Mouse (Mus musculus) lung, postnatal 36 days (tissue): ENCODE data around the gene Snrpa.

Source experiments
- DNase-seq: peaks from one replicate; pipeline ENCODE4 v3.0.0; 2022; ENCODE audit warnings: mixed read lengths

Gene Snrpa

DNA sequence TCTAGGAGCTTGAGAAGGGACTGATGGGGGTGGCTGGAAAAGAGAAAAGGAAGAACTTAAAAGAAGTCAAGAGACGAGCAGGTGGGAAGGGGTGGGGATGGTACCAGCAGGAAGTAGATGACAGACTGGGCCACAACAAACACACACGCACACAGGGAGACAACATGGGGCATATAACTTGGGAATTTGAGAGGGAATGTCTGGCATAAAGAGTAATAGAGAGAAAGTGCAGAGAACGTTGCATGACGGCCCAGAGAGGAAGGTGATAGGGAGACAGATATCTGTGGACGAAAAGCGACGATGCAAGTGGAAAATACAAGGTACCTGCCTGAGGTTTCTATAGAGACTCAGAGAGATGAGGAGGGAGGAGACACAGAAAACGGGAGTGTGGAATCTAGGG lies 30.4 kb downstream of the Snrpa start:
- DNase-seq = no peak

DNA sequence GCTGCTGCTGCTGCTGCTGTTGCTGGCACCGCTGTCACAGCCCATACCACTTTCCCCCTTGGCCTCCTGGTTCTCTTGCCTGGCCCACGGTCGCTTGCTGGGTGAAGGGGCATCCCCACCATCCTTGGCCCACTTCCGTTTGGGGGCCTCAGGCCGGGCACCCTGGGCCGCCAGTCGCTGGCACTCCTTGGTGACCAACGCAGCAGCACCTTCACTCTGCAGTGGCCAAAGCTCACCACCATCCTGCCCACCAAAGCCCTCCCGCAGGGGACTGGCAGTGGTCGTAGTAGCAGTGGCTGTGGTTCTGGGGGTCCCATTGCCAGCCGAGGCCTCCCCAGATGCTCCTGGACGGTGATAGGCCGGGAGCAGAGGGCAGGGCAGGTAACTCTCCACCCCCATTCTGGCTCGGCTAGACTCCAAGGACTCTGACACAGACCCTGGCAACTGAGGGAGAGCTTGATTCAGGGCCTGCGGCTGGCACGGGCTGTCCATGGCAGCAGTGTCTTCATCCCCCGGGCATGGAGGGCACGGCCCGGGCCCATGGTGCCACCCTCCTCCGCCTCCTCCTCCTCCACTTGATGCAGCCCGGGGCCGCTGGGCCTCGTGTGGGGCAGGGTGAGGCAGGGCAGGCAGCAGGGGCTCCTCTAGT lies 30.9 kb downstream of the Snrpa start:
- DNase-seq = no peak

DNA sequence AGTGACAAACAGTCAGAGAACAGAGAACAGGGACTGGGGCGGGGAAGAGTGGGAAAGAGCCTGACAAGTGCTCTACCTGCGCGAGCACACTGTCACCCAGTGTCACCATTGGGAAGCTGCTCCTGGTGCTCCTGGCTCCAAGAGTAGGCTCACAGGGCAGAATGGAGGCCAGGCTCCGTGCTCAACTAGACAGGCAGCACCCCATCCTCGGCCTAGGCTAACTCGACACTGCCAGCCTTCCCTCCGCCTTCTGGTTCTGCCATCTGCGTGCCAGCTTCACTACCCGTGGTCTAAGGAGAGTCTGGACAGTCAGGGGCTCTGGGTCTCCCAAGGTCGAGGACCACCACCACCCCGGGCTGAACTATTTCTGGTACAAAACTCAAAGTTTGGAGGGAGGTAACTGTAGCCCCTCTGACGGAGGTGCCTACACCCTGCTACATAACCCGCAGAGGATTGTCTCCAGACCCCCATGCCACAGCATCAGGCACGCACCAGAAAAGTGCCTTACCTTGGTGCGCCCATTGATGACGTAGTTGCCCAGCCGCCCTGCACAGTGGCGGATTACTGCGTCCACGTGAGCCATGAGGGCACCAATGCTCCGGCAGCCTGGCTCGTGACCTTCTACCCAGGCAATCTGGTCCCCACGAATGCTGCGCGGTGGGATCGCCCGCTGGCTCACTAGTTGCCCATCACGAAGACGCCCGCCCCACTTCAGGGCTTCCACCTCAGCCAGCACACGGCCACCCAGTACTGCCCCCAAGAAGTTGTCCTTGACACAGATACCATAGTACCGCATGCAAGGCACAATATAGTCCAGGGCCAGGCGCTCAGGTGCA lies 31.7 kb downstream of the Snrpa start:
- DNase-seq = no peak

DNA sequence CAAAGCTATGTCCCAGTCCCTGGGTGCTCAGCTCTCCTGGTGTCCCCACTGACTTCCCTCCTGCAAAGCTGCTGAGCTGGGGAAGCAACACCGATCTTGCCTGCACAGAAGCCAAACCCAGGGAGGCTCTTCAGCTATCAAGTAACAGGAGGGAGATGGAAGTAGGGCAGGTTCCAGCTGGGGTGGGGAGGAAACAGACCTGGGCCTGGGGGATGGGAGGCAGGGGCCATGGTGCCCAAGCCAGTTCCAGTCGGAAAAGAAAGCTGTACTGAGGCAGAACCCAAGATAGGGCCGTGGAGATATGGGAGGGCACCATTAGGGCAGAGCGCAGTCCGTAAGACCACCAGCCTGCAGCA lies 32.6 kb downstream of the Snrpa start:
- DNase-seq = no peak

DNA sequence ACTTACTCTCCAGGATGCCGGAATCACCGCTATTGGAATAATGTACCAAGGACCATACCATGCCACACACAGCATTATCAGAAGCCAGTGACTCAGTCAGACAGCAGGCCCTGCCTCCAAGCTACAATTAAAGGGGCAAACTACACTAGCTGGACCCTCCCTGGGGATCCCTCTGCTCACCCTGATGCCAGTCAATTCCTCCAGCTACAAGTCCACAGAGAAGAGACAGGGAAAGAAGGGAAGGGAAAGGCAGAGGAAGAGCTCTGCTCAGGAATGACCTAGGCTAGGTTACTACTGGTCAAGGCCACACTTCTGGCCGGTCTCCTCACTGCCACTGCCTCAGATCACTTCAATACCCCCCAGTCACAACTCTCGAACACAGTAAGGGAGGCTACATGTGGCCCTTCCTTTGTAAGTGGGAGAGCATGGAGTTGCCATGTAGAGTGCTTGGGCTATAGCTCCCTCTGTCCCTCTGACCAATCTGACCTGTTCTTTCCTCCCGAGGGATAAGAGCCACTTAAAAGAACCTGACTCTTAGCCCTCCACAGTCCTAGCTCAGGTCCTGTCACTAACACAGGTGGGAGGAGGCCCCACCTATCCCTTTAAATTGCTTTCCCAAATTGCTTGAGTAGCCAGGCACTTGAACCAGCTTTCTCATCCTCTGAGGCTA lies 33.2 kb downstream of the Snrpa start:
- no peak for DNase-seq

DNA sequence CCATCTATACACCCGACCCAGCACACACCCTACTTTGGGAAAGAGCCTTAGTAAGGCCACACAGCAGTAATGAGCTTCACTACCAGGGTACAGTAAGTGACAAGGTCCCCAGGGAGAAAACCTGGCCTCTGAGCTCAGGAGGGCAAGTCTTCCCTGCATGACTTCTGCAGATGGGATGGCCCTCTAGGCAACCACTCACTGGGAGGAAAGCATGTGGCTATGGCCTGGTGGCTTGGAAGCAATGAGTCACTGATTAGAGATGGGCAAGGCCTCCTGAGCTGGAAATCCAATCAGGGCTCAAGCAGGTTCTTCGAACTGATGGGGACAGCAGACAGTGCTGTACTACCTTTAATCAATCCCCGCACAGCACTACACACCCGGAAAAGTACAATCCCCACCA lies 34.3 kb downstream of the Snrpa start:
- DNase-seq = no peak

DNA sequence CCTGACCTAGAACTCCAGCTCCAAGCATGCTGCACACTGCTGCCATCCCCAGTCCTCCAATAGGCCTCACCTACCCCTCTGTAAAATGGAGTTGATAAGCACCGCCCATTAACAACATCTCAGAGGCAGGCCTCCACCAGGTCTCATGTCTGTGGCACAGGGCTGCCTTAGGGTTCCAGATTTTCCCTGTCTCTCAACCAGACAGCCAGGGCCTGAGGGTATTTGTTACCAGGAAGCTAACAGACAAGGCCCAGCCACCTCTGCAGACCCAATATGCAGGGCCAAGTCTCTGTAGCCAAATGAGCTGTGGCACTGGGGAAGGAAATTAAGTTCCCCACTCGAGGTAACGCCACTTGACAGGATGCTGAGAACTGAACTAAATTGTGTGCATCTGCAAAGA lies 35.1 kb downstream of the Snrpa start:
- DNase-seq = no peak

DNA sequence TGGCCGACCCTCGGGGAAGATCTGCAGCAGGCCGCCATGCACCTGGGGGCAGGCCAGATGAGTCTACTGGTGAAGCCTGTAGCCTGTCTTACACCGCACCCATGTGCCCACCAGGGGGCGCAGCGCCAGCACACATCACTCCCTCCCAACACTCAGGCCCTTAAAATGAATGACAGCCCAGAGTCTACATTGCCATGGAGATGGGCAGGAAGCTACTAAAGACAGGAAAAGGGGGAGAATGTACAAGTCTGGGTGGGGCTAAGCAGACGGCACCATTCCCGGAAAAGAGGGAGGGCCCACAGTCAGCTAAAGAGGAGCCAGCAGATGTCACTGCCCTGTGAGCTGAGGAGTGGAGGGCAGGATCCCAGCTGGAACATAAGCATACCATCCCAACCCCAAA lies 36.2 kb downstream of the Snrpa start:
- peak; percentile 96 for DNase-seq

DNA sequence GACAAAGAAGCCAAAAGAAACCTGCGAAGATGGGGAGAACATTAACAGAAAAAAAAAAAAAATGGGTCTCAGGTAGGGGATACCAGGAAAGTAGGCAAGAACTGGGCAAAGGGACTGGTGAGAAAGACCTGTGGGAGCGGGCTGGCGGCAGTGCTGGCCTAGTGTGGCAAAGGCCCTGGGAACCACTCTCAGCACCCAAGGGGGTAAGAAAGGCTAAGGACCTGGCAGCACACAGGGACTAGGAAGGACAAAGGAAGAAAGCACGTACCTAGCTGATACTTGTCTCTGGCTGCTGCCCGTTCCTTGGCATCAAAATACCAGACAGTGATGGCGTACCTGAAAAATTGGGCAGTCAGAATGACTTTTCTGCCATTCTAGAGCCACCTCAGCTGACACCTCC lies 36.8 kb downstream of the Snrpa start:
- DNase-seq = no peak

DNA sequence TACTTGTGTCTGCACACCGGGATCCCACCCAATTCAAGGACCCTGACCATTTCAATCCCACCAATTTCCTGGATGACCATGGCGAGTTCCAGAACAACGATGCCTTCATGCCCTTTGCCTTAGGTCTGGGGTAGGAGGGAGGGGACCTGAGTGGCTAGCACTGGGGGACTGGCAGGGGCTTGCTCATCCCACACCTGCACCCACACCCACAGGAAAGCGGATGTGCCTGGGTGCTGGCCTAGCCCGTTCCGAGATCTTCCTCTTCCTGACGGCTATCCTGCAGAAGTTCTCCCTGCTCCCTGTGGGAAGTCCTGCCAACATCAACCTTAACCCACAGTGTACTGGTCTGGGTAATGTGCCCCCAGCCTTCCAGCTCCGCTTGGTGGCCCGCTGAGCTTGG lies 37.9 kb downstream of the Snrpa start:
- no peak for DNase-seq

DNA sequence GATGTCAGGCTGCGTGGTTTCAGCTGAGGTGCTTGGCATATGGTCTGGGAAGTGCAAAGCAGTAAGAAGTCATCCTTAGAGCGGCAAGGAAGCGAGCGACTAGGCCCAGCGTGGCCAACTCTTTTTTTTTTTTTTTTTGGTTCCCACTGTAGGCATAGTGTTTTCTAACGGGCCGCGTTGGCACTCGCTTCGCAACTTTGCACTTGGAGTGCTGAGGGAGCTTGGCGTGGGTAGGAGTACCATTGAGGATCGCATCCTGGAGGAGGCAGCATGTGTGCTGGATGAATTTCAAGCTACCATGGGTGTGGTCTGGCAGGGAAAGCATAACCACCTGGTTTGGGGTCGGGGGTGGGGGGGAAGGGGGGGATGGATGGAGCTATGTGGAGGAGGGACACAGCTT lies 40.1 kb downstream of the Snrpa start:
- DNase-seq = no peak

DNA sequence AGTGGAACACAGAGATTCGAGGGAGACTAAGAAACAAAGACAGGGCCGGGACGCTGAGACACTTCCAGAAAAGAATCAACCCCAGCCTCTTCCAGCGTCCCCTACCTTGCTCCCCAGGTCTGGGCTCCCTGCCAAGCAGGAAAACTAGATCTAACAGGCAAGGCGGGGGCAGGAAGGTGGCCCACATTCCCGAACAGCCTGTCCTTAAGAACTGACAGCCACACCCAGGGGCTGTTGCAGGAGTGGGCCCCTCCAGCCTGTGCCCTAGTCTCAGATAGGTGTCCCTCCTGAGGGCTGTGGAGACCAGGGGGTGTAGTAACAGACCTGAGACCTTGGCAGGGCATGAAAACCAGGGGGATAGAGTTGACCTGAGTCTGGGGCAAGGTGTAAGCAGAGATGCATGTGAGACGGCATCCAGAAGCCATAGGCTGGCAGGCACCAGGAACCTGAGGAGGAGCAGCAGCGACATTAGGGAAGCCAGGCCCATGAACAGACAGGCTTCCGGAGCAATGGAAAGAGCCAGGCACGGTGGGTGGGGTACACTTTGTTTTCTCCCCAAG lies 42.8 kb downstream of the Snrpa start, which contains the start of gene Cyp2t4:
TSS of gene Cyp2t4 (plus strand) at position 510 of the 560 bp plus-strand sequence.
- DNase-seq = peak; percentile 79
